Comparison of ENCODE assay signal across 12 mouse cellular contexts in genomic region chr14:118658328-118658692, GRCm38 (mm10). TPM values are rescaled to one million over a fixed set of nuclear protein-coding genes. Genes with fewer than 3 reads are reported as not detected.
DNase-seq lines count a peak whose midpoint lies in the region; ATAC-seq and TF ChIP-seq lines count a peak whose summit lies in the region.
"Had no signal": no experiment of that assay in that cellular context is flagged by ENCODE, and none has a peak within 500 bp of the region (broad histone marks: within the 10 kb centered on the region; RNA-seq: fewer than 3 reads in every experiment).

No protein-coding gene starts in this region.

- CTCF ChIA-PET in Patski (lab: Charles Lee), result interaction anchor here (0.9 kb wide), 1 partner anchor 60 kb away, joined by 3 read pairs; no protein-coding TSS in a partner anchor

- no peaks in the 10 kb centered on the region for H3K27me3 ChIP-seq in liver, embryonic 12.5 days (replicated peaks)
- H3K27me3 ChIP-seq in Patski (no peaks in the 10 kb centered on the region), myocyte (ENCODE audit: control insufficient read depth, insufficient read depth, insufficient read length) (no peaks in the 10 kb centered on the region)
- H3K27me3 ChIP-seq: heart, embryonic 15.5 days; limb, embryonic 13.5 days; neural tube, embryonic 13.5 days had no signal

- H3K4me2 ChIP-seq in liver, embryonic 12.5 days, result 0 out of 2 replicates have a peak overlapping the region, but pooled peaks have one; percentile 4
- H3K4me2 ChIP-seq in myocyte (ENCODE audit: low read depth), result peak overlapping the region; percentile 68
- H3K4me2 ChIP-seq: heart, embryonic 15.5 days; limb, embryonic 13.5 days; neural tube, embryonic 13.5 days had no signal

- H3ac ChIP-seq in myocyte (ENCODE audit: control insufficient read depth, insufficient read length), result no peak overlapping the region

- no peak for ATAC-seq in liver, embryonic 12.5 days
- peak; percentile 90 for ATAC-seq in Patski

- no peaks in the 10 kb centered on the region for H3K79me2 ChIP-seq in myocyte (ENCODE audit: control insufficient read depth, insufficient read depth)

- H3K36me3 ChIP-seq in liver, embryonic 12.5 days, result no peaks in the 10 kb centered on the region
- no peaks in the 10 kb centered on the region for H3K36me3 ChIP-seq in myocyte (ENCODE audit: control insufficient read depth, insufficient read depth)
- H3K36me3 ChIP-seq: heart, embryonic 15.5 days; limb, embryonic 13.5 days; neural tube, embryonic 13.5 days had no signal

- H3K9me3 ChIP-seq in liver, embryonic 12.5 days (replicated peaks), result no peaks in the 10 kb centered on the region
- H3K9me3 ChIP-seq: heart, embryonic 15.5 days; limb, embryonic 13.5 days; neural tube, embryonic 13.5 days had no signal

- no peak for TF ChIP-seq POLR2A in myocyte (IDR thresholded peaks at IDR 0.05; ENCODE audit: insufficient read length, low read depth)

- no peak overlapping the region for H3K4me3 ChIP-seq in liver, embryonic 12.5 days
- no peak overlapping the region for H3K4me3 ChIP-seq in myocyte
- H3K4me3 ChIP-seq: heart, embryonic 15.5 days; limb, embryonic 13.5 days; neural tube, embryonic 13.5 days had no signal

- POLR2A ChIA-PET in Patski (lab: Charles Lee), result no interaction called here

- peaks cover 57% of the 10 kb centered on the region for H3K4me1 ChIP-seq in liver, embryonic 12.5 days

- WGBS in liver, embryonic 12.5 days (ENCODE audit: insufficient replicate concordance), result 56% methylated on average over 8 of the region's 8 CpGs

- no peak overlapping the region for H3K9ac ChIP-seq in liver, embryonic 12.5 days
- H3K9ac ChIP-seq: heart, embryonic 15.5 days; limb, embryonic 13.5 days; neural tube, embryonic 13.5 days had no signal

- in situ Hi-C loops in Patski (cut with MboI; ENCODE audit: low pct_unique_long_range_greater_than_20kb), result no loop called here

- no peak for TF ChIP-seq CTCF in Patski (IDR thresholded peaks at IDR 0.05)

- 0 out of 2 replicates have a peak overlapping the region, but pooled peaks have one; percentile 74 for H3K27ac ChIP-seq in liver, embryonic 12.5 days
- H3K27ac ChIP-seq: heart, embryonic 15.5 days; limb, embryonic 13.5 days; neural tube, embryonic 13.5 days had no signal

- peak; percentile 26 for DNase-seq in adrenal gland, adult 2 months
- DNase-seq in adrenal gland, postnatal 4 days (ENCODE audit: low spot score in 2 of 2), result no peak
- DNase-seq in liver, result no peak
- DNase-seq in Patski (ENCODE audit: low read depth, low spot score), result peak; percentile 93
- DNase-seq in lung, postnatal 4 days, result no peak
- no peak for DNase-seq in urinary bladder, postnatal 10 days (ENCODE audit: low spot score)
- DNase-seq: B cell, adult 2 months had no signal

TF ChIP-seq in myocyte, 11 proteins besides CTCF, POLR2A, EP300 and RAD21:
- TF ChIP-seq TCF12 (IDR thresholded peaks at IDR 0.05; ENCODE audit: insufficient read depth, poor library complexity, severe bottlenecking) (no peak), SRF (IDR thresholded peaks at IDR 0.05; ENCODE audit: control insufficient read depth, insufficient read length, low read depth) (no peak), TCF3 (IDR thresholded peaks at IDR 0.05; ENCODE audit: insufficient read length, low read depth) (no peak), CEBPB (IDR thresholded peaks at IDR 0.05; ENCODE audit: insufficient read depth, poor library complexity, severe bottlenecking) (no peak), MYOG (IDR thresholded peaks at IDR 0.05; ENCODE audit: control insufficient read depth in 1 of 3, insufficient read depth in 1 of 3, insufficient read length in 2 of 3, low read depth in 2 of 3) (no peak)

RNA-seq across cellular contexts. Expression of gene Abcc4, which starts 47.7 kb away (rescaled TPM):
- 10 to 100 TPM; 17.9 to 20.2 TPM for total RNA-seq in adrenal gland, adult 2 months (2021)
- 4.2 and 9.6 TPM in 2 replicates for polyA plus RNA-seq in adrenal gland, adult 2 months (2012; rRNA removed)
- total RNA-seq in adrenal gland, postnatal 4 days (2021), result 10 to 100 TPM in 1 of 2 experiments, 1 to 10 TPM in 1; 7.3 to 10.1 TPM
- 3.0 and 3.4 TPM in 2 replicates for polyA plus RNA-seq in liver, embryonic 12.5 days (2016; fragmentation: Nextera tagmentation; extraction: Ambion mirVana)
- polyA plus RNA-seq in Patski (2021) (52.8 TPM), myocyte (2012; fragmentation: generic; extraction: Trizol) (6.3 TPM)

Comparison
In these comparisons a context has a peak if more than half of its experiments do, and no peak if none do; other contexts are left out.
1. DNase-seq: peak in adrenal gland, adult 2 months (single experiment) and Patski (single experiment); none in adrenal gland, postnatal 4 days (0 of 2), liver (single experiment), lung, postnatal 4 days (0 of 2) and urinary bladder, postnatal 10 days (single experiment).